Mouse (Mus musculus) retina, postnatal 1 day (tissue): ENCODE results near the gene Slc26a11.
"Not testable (repeated sequence)": the region's sequence is repeated elsewhere in the genome, so short reads cannot be mapped to it uniquely, and the experiment has no call there.

Source experiments
- DNase-seq: peaks from one replicate; pipeline ENCODE4 v3.0.0-alpha.2; 2012

Slc26a11 gene

DNA sequence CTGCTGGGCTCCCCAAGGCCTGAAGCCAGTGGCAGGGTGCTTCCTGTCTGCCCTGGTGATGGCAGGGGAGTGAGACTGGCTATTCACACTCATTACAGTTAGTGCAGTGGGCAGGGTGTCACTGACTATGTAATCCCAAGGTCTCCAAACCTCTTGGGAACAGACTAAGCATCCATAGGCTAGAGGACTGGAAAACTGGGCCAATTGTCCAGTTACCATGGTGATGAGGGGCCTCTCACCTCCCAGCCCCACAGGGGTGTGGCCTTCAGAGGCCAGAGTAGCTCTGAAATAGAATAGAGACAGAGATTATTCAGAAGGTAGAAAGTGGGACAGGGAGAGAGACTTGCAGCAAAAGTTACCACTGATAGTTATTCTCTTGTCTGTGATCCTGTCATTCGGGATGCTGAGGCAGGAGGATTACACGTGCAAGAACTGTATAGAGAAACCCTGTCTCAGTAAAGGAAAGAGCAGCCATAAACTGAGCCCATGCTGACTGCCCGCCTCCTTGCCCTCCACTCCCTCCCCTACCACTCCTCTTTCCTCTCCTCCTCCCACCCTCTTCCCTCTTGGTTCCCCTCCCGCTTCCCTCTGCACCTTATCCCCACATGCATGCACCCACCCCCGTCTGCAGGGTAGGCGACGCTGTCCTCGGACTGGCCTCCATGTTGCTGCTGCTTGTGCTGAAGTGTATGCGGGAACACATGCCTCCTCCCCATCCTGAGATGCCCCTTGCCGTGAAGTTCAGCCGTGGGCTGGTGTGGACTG lies 7.6 kb downstream of the Slc26a11 start:
- peak; percentile 85 for DNase-seq

DNA sequence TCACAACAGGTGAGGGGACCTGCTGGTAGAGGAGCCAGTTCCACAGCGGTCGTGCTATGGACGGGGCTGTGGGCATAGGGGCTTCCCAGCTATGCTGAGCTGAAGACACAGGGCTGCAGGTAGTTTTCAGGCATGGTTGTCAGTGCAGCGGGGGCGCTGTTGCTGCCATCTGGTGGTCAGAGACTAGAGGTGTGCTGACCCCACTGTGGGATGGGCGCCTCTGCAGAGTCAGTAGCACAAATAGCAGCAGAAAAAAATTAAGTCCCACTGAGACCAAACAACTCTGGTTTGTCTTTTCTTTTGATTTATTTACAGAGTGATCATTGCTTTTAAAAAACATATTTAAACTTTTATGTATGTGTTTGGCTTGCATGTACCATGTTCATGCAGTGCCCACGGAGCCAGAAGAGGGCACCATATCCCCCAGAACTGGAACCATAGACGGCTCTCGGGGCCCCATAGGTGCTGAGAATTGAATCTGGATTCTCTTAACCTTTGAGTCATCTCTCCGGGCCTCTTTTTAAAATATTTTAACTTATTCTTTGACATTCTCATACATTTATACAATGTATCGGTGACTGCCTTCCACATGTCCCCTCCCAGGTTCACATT lies 8.3 kb downstream of the Slc26a11 start:
- peak; percentile 86 for DNase-seq

DNA sequence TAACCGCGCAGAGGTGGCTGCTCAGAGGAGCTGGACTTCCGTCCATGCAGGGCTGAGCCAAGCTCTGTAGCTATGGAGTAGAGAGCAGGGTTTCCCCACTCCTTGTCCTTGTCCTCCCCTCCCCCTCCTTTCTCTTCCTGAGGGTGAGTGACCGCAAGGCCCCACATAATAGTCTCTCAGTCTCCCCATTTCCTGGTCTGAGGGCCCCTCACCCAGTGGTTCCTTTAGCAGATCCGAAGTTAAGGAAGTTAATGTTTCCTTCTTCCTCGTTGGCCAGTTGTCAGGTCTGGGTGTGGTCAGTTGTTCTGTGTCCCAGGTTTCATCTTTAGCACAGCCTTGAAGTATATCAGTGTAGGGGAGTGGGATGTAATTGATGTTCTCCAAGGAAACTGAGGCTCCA lies 20.1 kb downstream of the Slc26a11 start:
- DNase-seq: no peak

DNA sequence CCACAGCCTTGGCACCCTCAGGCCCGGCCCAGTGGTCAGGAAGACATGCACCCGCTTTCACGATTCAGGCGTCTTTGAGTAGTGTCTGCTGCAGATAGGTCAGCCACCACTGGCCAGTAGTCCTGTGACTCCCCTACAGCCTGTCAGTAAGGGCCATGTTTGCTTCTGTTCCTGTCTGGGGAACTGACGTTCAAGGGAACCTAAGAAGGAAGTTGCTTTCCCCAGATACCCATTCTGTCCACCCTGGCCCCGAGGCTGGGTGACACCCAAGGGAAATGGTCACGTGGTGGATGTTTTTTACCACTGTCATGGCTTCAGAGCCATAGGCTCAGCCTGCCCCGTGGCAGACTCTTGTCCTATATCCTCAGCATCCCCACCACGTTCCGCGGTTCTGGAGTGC lies 22.0 kb downstream of the Slc26a11 start:
- DNase-seq: no peak

DNA sequence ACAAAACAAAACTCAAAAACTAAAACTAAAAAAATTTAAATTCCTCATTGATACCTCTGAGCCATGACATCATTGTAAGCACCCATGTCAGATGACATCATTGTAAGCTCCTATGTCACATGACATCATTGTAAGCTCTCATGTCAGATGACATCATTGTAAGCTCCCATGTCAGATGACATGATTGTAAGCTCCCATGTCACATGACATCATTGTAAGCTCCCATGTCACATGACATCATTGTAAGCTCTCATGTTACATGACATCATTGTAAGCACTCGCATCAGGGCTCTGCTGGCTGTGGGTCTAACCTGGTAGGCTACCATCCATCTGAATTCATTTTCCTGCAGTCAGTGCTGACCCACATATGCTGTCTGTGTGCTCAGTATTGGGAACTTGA lies 23.2 kb downstream of the Slc26a11 start:
- no peak for DNase-seq

DNA sequence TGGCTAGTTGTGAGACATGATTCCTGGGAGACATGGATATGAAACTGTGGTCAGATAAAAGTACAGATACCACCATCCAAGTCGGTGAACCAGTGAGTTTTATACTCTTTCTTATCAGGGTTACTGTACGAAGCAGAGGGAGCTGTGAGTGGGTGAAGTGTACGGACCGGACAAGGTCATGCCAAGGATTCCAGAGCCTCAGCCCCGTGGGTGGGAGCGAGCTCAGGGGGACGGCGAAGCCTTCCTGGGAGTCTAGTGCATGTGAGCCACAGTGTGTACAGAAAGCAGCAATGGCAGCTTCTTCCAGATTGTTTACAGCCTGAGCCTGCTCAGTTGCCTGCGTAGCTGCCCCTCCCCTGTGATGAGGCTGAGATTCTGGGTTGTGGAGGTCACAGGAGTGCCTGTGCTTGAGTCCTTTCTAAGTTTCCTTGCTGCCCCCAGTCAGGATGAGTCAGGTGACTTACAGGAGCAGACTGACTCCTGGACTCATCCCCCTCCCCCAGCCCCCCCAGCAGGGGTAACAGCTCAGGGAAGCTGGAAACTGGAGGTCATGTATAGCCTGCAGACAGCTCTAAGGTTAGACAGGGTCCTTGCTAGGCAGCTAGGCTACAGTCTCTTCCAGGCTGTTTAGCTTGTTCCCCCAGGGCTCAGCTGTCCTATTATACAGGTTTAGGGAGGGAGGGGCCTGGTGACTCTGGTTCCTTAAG lies 26.4 kb downstream of the Slc26a11 start:
- DNase-seq: no peak

GRCm38 (mm10) chr11:119382338-119382850 lies 27.0 kb downstream of the Slc26a11 start:
- DNase-seq: no peak

GRCm38 (mm10) chr11:119384904-119385303 lies 29.5 kb downstream of the Slc26a11 start:
- no peak for DNase-seq

- no peak for DNase-seq
These were observed 30.9 kb downstream of the Slc26a11 start for GRCm38 (mm10) chr11:119386306-119386705.

DNA sequence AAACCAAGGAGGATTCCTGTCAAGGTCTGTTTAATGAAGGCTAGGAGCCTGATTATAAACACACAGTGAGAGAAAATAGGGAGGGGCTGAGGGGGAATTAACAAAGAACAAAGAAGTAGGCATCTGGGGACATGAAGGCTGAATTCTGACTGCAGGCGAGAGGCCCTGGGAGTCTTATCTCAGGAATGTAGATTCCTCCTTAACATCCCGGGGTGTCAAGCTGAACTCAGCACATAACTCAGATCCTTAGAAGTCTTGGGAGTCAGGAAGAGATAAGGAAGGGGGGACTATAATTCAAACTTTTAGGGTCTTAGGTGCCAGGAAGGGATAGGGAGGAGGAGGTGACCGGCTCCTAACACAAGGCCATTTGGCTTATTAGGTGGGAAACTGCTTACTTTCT lies 31.9 kb downstream of the Slc26a11 start:
- DNase-seq: not testable (repeated sequence)

DNA sequence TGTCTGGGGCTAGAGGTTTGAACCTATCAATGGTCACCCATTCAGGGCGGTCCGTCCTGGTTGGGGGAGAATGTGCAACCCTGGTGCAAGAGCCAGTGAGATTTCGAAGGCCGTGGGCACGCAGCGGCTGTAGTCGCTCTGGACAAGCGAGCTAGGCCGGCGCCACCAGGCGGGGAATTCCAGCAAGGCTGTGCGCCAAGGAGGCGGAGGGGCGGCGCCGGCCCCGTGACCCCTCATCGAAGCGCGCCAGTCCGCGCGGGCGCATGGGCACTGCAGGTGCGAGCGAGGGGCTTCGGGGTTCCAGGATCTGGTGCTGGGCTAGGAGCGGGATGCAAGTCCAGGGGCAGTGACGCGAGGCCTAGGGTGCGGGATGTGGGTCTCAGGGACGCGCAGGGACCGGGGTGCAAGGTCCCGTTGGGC lies 34.5 kb downstream of the Slc26a11 start:
- DNase-seq: peak; percentile 88

GRCm38 (mm10) chr11:119390271-119391231 lies 35.2 kb downstream of the Slc26a11 start:
- DNase-seq: peak; percentile 64

DNA sequence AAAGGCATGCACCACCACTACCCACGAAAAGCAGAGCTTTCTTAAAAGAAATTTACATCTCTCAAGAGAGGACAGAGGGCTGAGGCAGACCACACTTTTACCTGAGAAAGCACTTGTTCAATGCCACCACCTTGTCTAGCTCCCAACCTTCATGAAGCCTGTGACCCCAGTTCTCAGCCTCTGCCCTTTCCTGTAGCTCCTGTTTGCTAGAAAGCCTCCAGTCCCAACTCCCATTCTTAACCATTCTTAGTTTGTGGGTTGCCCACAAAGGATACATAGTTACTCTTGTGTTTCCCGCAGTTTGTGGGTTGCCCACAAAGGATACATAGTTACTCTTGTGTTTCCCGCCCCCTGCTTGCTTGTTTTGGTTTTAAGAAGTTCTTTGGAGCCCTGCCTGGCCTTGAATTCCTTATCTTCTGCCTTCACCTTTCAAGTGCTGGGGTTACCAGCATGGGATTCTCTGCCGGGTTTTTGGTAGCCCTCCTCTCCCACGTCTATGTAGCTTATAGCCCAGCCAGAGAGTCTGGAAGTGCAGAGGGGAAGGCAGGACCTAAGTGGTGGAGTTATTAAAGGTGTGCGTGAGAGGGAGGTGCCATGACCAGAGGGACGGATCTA lies 36.1 kb downstream of the Slc26a11 start:
- DNase-seq: no peak

GRCm38 (mm10) chr11:119392001-119392614 lies 36.8 kb downstream of the Slc26a11 start:
- DNase-seq: peak; percentile 21

GRCm38 (mm10) chr11:119392800-119393482 lies 37.6 kb downstream of the Slc26a11 start, which contains the start of gene Rnf213:
Rnf213 (plus strand) TSS chr11:119393100.
- DNase-seq: peak; percentile 74

GRCm38 (mm10) chr11:119393483-119393804 lies 38.1 kb downstream of the Slc26a11 start:
- no peak for DNase-seq

GRCm38 (mm10) chr11:119394210-119394609 lies 38.9 kb downstream of the Slc26a11 start:
- no peak for DNase-seq

DNA sequence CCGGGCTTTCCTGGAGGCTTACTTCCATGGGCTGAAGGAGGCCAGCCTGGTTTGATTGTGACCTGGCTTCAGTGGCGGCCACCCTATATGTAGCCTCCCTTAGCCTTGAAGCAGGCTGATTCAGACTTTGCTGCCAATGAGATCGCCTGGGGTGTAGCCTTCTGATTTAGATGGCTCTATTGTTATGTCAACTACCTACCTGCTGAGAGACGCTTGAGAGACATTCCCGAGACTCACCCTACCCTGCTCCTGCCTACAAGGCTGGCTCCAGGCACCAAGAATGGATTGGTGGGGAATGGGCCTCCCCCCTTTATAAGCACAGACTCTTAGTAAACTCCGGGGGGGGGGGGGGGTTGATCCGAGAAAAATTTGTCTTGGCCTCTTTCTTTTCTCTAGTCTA lies 40.0 kb downstream of the Slc26a11 start:
- no peak for DNase-seq

DNA sequence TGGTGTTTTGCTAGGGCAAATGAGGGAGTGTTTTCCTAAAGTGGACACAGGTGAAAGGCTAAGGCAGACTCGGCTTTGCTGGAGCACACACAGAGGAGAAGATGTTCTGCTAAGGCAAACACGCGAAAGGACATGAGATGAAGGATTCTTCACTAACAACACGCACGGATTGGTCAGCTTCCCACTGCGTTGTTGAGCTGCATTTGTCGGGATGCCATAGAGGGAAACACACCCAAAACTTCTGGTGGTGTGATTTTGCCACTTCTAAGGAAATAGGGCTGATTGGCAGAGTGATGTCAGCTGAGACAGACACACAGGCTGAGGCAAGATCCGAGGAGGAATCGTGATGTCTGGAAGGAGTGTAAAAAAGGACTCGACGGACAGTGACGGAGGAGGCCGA lies 40.6 kb downstream of the Slc26a11 start:
- DNase-seq: no peak

GRCm38 (mm10) chr11:119396461-119396860 lies 41.1 kb downstream of the Slc26a11 start:
- no peak for DNase-seq
